Mouse (Mus musculus): ENCODE measurements around the gene Nebl. TPM values are rescaled to one million over a fixed set of nuclear protein-coding genes. Genes with fewer than 3 reads are reported as not detected.

Gene Nebl
- total and polyA plus RNA-seq, 3 experiments, result 4.7 to 5.4 TPM; not detected in 1

- TF ChIP-seq CTCF (IDR thresholded peaks at IDR 0.05 in 2 of 3, conservative IDR thresholded peaks at IDR 0.05 in 1 of 3; ENCODE audit: control insufficient read depth in 1 of 3, insufficient read depth in 1 of 3, low read depth in 2 of 3, low read length in 3 of 3, poor library complexity in 1 of 3, severe bottlenecking in 1 of 3), result no peak
- no peak for TF ChIP-seq ETS1 (IDR thresholded peaks at IDR 0.05; ENCODE audit: low read depth, low read length)
- no peak for TF ChIP-seq ELF1 (IDR thresholded peaks at IDR 0.05; ENCODE audit: low read depth, low read length)
- TF ChIP-seq NELFE (IDR thresholded peaks at IDR 0.05; ENCODE audit: low read depth, low read length), result no peak
- no peak for TF ChIP-seq RAD21 (IDR thresholded peaks at IDR 0.05; ENCODE audit: low read depth, low read length)
- TF ChIP-seq POLR2AphosphoS5 (IDR thresholded peaks at IDR 0.05; ENCODE audit: borderline replicate concordance, low read depth, low read length), result no peak
- no peak for TF ChIP-seq TCF12 (IDR thresholded peaks at IDR 0.05; ENCODE audit: low read depth, low read length)
- TF ChIP-seq CHD2 (IDR thresholded peaks at IDR 0.05; ENCODE audit: low read length), result no peak
- no peak for TF ChIP-seq POLR2A (IDR thresholded peaks at IDR 0.05; ENCODE audit: control insufficient read depth in 1 of 2, insufficient read depth in 1 of 2, low read depth in 1 of 2, low read length in 2 of 2, poor library complexity in 1 of 2)
- no peak for DNase-seq (ENCODE audit: low read depth, low spot score)
- Histone ChIP-seq H3K36me3 (ENCODE audit: control insufficient read depth in 1 of 2, insufficient read depth in 2 of 2, low read length in 2 of 2) (no peaks in the 10 kb centered on the region), H3K79me2 (ENCODE audit: control insufficient read depth, insufficient read depth, low read length, poor library complexity) (no peaks in the 10 kb centered on the region), H3K4me3 (ENCODE audit: control insufficient read depth in 1 of 2, insufficient read depth in 1 of 2, low read depth in 2 of 2, low read length in 2 of 2) (no peak overlapping the region), H3K27me3 (ENCODE audit: control insufficient read depth in 1 of 2, insufficient read depth in 2 of 2, low read length in 2 of 2) (no peaks in the 10 kb centered on the region), H3K9me3 (replicated peaks; ENCODE audit: insufficient read depth, low read length) (no peaks in the 10 kb centered on the region), H3K9ac (ENCODE audit: control insufficient read depth, low read depth, low read length, poor library complexity, severe bottlenecking) (no peak overlapping the region), H3K4me1 (ENCODE audit: control insufficient read depth in 1 of 2, insufficient read depth in 2 of 2, low read length in 2 of 2) (no peaks in the 10 kb centered on the region), H3K27ac (ENCODE audit: control insufficient read depth, low read depth, low read length) (no peak overlapping the region)
Observed at GRCm38 (mm10) chr2:17546354-17546948, 184.8 kb downstream of the Nebl start.

- no peaks in the 10 kb centered on the region for H3K4me1 ChIP-seq (ENCODE audit: control insufficient read depth in 1 of 2, insufficient read depth in 2 of 2, low read length in 2 of 2)
- TF ChIP-seq CHD1 (IDR thresholded peaks at IDR 0.05; ENCODE audit: low read depth, low read length), result no peak
- TF ChIP-seq ETS1 (IDR thresholded peaks at IDR 0.05; ENCODE audit: low read depth, low read length), result no peak
- TF ChIP-seq ZNF384 (IDR thresholded peaks at IDR 0.05; ENCODE audit: low read depth, low read length), result no peak
- no peak for TF ChIP-seq ELF1 (IDR thresholded peaks at IDR 0.05; ENCODE audit: low read depth, low read length)
- TF ChIP-seq RAD21 (IDR thresholded peaks at IDR 0.05; ENCODE audit: low read depth, low read length), result no peak
- no peak for TF ChIP-seq NRF1 (IDR thresholded peaks at IDR 0.05; ENCODE audit: insufficient read depth, low read depth, low read length, poor library complexity, severe bottlenecking)
- TF ChIP-seq GABPA (IDR thresholded peaks at IDR 0.05; ENCODE audit: low read depth, low read length), result no peak
Observed at GRCm38 (mm10) chr2:17539737-17540136, 191.5 kb downstream of the Nebl start.

GRCm38 (mm10) chr2:17538493-17538892 lies 192.8 kb downstream of the Nebl start:
- Histone ChIP-seq H3K27me3 (ENCODE audit: control insufficient read depth in 1 of 2, insufficient read depth in 2 of 2, low read length in 2 of 2) (no peaks in the 10 kb centered on the region), H3K27ac (ENCODE audit: control insufficient read depth, low read depth, low read length) (no peak overlapping the region), H3K4me1 (ENCODE audit: control insufficient read depth in 1 of 2, insufficient read depth in 2 of 2, low read length in 2 of 2) (no peaks in the 10 kb centered on the region), H3K9me3 (replicated peaks; ENCODE audit: insufficient read depth, low read length) (no peaks in the 10 kb centered on the region), H3K4me3 (ENCODE audit: control insufficient read depth in 1 of 2, insufficient read depth in 1 of 2, low read depth in 2 of 2, low read length in 2 of 2) (no peak overlapping the region), H3K79me2 (ENCODE audit: control insufficient read depth, insufficient read depth, low read length, poor library complexity) (no peaks in the 10 kb centered on the region), H3K9ac (ENCODE audit: control insufficient read depth, low read depth, low read length, poor library complexity, severe bottlenecking) (no peak overlapping the region), H3K36me3 (ENCODE audit: control insufficient read depth in 1 of 2, insufficient read depth in 2 of 2, low read length in 2 of 2) (no peaks in the 10 kb centered on the region)
- no peak for DNase-seq (ENCODE audit: low read depth, low spot score)
- no peak for TF ChIP-seq CHD2 (IDR thresholded peaks at IDR 0.05; ENCODE audit: low read length)
- no peak for TF ChIP-seq MAFK (IDR thresholded peaks at IDR 0.05; ENCODE audit: borderline replicate concordance, low read depth, low read length)
- TF ChIP-seq TBP (IDR thresholded peaks at IDR 0.05; ENCODE audit: low read depth, low read length), result no peak
- no peak for TF ChIP-seq CTCF (IDR thresholded peaks at IDR 0.05 in 2 of 3, conservative IDR thresholded peaks at IDR 0.05 in 1 of 3; ENCODE audit: control insufficient read depth in 1 of 3, insufficient read depth in 1 of 3, low read depth in 2 of 3, low read length in 3 of 3, poor library complexity in 1 of 3, severe bottlenecking in 1 of 3)
- TF ChIP-seq USF1 (IDR thresholded peaks at IDR 0.05; ENCODE audit: low read depth, low read length), result no peak
- TF ChIP-seq MYB (IDR thresholded peaks at IDR 0.05; ENCODE audit: low read depth, low read length), result no peak
- TF ChIP-seq KAT2A (conservative IDR thresholded peaks at IDR 0.05; ENCODE audit: low read depth, low read length), result no peak

More at GRCm38 (mm10) chr2:17539737-17540136, 191.5 kb downstream of the Nebl start:
- H3K27me3 ChIP-seq (ENCODE audit: control insufficient read depth in 1 of 2, insufficient read depth in 2 of 2, low read length in 2 of 2), result no peaks in the 10 kb centered on the region
- no peak for DNase-seq (ENCODE audit: low read depth, low spot score)
- no peak overlapping the region for H3K4me3 ChIP-seq (ENCODE audit: control insufficient read depth in 1 of 2, insufficient read depth in 1 of 2, low read depth in 2 of 2, low read length in 2 of 2)
- no peaks in the 10 kb centered on the region for H3K9me3 ChIP-seq (replicated peaks; ENCODE audit: insufficient read depth, low read length)
- H3K79me2 ChIP-seq (ENCODE audit: control insufficient read depth, insufficient read depth, low read length, poor library complexity), result no peaks in the 10 kb centered on the region
- H3K9ac ChIP-seq (ENCODE audit: control insufficient read depth, low read depth, low read length, poor library complexity, severe bottlenecking), result no peak overlapping the region
- H3K27ac ChIP-seq (ENCODE audit: control insufficient read depth, low read depth, low read length), result no peak overlapping the region
- H3K36me3 ChIP-seq (ENCODE audit: control insufficient read depth in 1 of 2, insufficient read depth in 2 of 2, low read length in 2 of 2), result no peaks in the 10 kb centered on the region
